Mouse (Mus musculus) megakaryocyte, embryonic 14.5 days (primary cell): ENCODE measurements around the gene Polk.

ENCODE experiments used
- FLI1 ChIP-seq: IDR thresholded peaks from 2 replicates; pipeline ENCODE4 v1.6.1; 2012; ENCODE audit warnings: low read length, inconsistent platforms, mixed read lengths
- GATA1 ChIP-seq: IDR thresholded peaks from 3 replicates; pipeline ENCODE4 v1.6.1; 2012; ENCODE audit warnings: mixed read lengths, low read length, inconsistent platforms, borderline replicate concordance

- TF ChIP-seq GATA1 = no peak
- TF ChIP-seq FLI1 = no peak
Measured at GRCm38 (mm10) chr13:96470556-96470955, 71.8 kb downstream of the Polk start.
